Mouse (Mus musculus): ENCODE results near the gene Auts2.
A peak's percentile ranks its signal among the peaks of the same experiment; 100 is the strongest.

Auts2 gene

GRCm38 (mm10) chr5:131433291-131433690 lies 1109.9 kb downstream of the Auts2 start:
- DNase-seq (ENCODE audit: low read depth): no peak

- no peak for DNase-seq (ENCODE audit: low read depth)
These were observed 1111.2 kb downstream of the Auts2 start for GRCm38 (mm10) chr5:131431896-131432295.

GRCm38 (mm10) chr5:131430109-131430508 lies 1113.0 kb downstream of the Auts2 start:
- DNase-seq (ENCODE audit: low read depth): no peak

- no peak for DNase-seq (ENCODE audit: low read depth)
These were observed 1113.6 kb downstream of the Auts2 start for GRCm38 (mm10) chr5:131429563-131429962.

GRCm38 (mm10) chr5:131427734-131428413 lies 1115.3 kb downstream of the Auts2 start:
- DNase-seq (ENCODE audit: low read depth): peak; percentile 1

- DNase-seq (ENCODE audit: low read depth): no peak
These were observed 1120.4 kb downstream of the Auts2 start for GRCm38 (mm10) chr5:131422737-131423136.

- no peak for DNase-seq (ENCODE audit: low read depth)
These were observed 1122.7 kb downstream of the Auts2 start for GRCm38 (mm10) chr5:131420406-131420805.

GRCm38 (mm10) chr5:131415902-131416545 lies 1127.1 kb downstream of the Auts2 start:
- no peak for DNase-seq (ENCODE audit: low read depth)

- no peak for DNase-seq (ENCODE audit: low read depth)
These were observed 1144.9 kb downstream of the Auts2 start for GRCm38 (mm10) chr5:131398250-131398649.

- no peak for DNase-seq (ENCODE audit: low read depth)
These were observed 1147.4 kb downstream of the Auts2 start for GRCm38 (mm10) chr5:131395756-131396155.

Measured in naive thymus-derived CD4-positive, alpha-beta T cell, adult 2 months (primary cell).